ENCODE assay signal across 21 mouse cellular contexts in the genomic region with DNA sequence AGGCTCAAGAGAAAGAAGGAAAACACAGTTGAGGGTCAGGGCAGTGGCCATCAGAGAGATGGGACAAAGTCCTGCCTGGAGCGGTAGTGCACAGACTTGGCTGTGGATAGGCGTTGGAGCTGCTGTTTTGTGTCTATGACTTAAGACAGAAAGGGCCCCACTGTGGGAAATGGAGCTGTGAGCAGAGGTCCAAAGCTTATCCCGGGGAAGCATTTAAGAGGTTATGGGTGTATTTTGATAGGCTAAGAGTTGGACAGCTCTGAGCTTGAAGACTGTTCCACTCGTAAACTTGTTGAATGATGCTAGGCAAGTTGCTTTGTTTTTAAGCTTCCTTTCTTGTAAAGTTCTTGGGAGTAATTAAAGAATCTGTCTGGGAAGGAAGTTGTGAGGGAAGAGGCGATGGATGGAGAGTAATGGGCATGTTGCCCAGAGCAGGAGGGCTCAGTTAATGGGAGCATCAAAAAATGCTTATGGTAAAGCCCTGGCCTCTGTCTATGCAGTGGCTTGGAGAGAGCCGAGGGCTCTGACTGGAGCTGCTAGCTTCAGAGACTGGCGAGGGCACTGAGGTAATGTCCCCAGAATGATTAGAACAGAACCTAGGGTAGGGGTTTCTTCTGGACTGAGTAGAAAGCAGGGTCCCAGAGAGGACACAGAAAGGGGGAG. TPM values are rescaled to one million over a fixed set of nuclear protein-coding genes. Genes with fewer than 3 reads are reported as not detected.
DNase-seq lines count a peak whose midpoint lies in the region; ATAC-seq lines count a peak whose summit lies in the region.
"Had no signal": no experiment of that assay in that cellular context is flagged by ENCODE, and none has a peak within 500 bp of the region (broad histone marks: within the 10 kb centered on the region; RNA-seq: fewer than 3 reads in every experiment).

No protein-coding gene starts in this region.

- no peak overlapping the region for H3K4me2 ChIP-seq in kidney, embryonic 15.5 days
- H3K4me2 ChIP-seq in midbrain, embryonic 11.5 days, result no peak overlapping the region
- H3K4me2 ChIP-seq: heart, embryonic 11.5 days; limb, embryonic 12.5 days; neural tube, embryonic 15.5 days had no signal

- no peaks in the 10 kb centered on the region for H3K36me3 ChIP-seq in kidney, embryonic 15.5 days
- H3K36me3 ChIP-seq in midbrain, embryonic 11.5 days (ENCODE audit: control insufficient read depth, insufficient read depth, low read length), result no peaks in the 10 kb centered on the region
- H3K36me3 ChIP-seq in midbrain, embryonic 10.5 days, result no peaks in the 10 kb centered on the region
- H3K36me3 ChIP-seq: limb, embryonic 12.5 days; neural tube, embryonic 15.5 days had no signal

- ATAC-seq in kidney, embryonic 15.5 days (replicated peaks; ENCODE audit: low FRiP score), result peak; percentile 61
- ATAC-seq in midbrain, embryonic 11.5 days (ENCODE audit: low FRiP score), result no peak
- ATAC-seq: forebrain, embryonic 14.5 days; hindbrain, postnatal 0 days had no signal

- peaks cover 17% of the 10 kb centered on the region for H3K4me1 ChIP-seq in kidney, embryonic 15.5 days
- no peaks in the 10 kb centered on the region for H3K4me1 ChIP-seq in midbrain, embryonic 11.5 days (ENCODE audit: control insufficient read depth, insufficient read depth, low read length)
- H3K4me1 ChIP-seq in midbrain, embryonic 10.5 days, result no peaks in the 10 kb centered on the region
- H3K4me1 ChIP-seq: limb, embryonic 12.5 days; neural tube, embryonic 15.5 days had no signal

- no peak overlapping the region for H3K9ac ChIP-seq in kidney, embryonic 15.5 days
- no peak overlapping the region for H3K9ac ChIP-seq in midbrain, embryonic 11.5 days (ENCODE audit: low read length)
- H3K9ac ChIP-seq: limb, embryonic 12.5 days; liver, embryonic 14.5 days; neural tube, embryonic 15.5 days had no signal

- no peaks in the 10 kb centered on the region for H3K9me3 ChIP-seq in kidney, embryonic 15.5 days (replicated peaks)
- H3K9me3 ChIP-seq in midbrain, embryonic 11.5 days (ENCODE audit: control insufficient read depth, low read length), result no peaks in the 10 kb centered on the region
- no peaks in the 10 kb centered on the region for H3K9me3 ChIP-seq in midbrain, embryonic 10.5 days (replicated peaks)
- H3K9me3 ChIP-seq: limb, embryonic 12.5 days; neural tube, embryonic 15.5 days had no signal

- 52% methylated on average over 7 of the region's 7 CpGs for WGBS in kidney, embryonic 15.5 days
- 91% methylated on average over 7 of the region's 7 CpGs for WGBS in midbrain, embryonic 11.5 days
- 92% methylated on average over 7 of the region's 7 CpGs for WGBS in midbrain, embryonic 10.5 days

- peak; percentile 3 for DNase-seq in adrenal gland, postnatal 14 days
- no peak for DNase-seq in adrenal gland, postnatal 4 days (ENCODE audit: low spot score in 2 of 2)
- DNase-seq in kidney, adult 9 months, result no peak
- DNase-seq in midbrain, embryonic 11.5 days (ENCODE audit: low spot score, missing footprints), result peak; percentile 17
- DNase-seq in midbrain, embryonic 10.5 days (ENCODE audit: low spot score), result no peak
- no peak for DNase-seq in cerebellum, adult 11-12 months
- DNase-seq: adrenal gland, postnatal 10 days; heart, postnatal 14 days; right cerebral cortex, adult 18-20 months; right cerebral cortex, postnatal 4 days; thymus, adult 18-20 months; thymus, postnatal 36 days had no signal

- H3K4me3 ChIP-seq in kidney, embryonic 15.5 days (replicated peaks), result no peak overlapping the region
- no peak overlapping the region for H3K4me3 ChIP-seq in midbrain, embryonic 11.5 days (ENCODE audit: low read depth, low read length)
- no peak overlapping the region for H3K4me3 ChIP-seq in midbrain, embryonic 10.5 days
- H3K4me3 ChIP-seq: layer of hippocampus, adult 2 months; limb, embryonic 12.5 days; neural tube, embryonic 15.5 days had no signal

- H3K27me3 ChIP-seq in kidney, embryonic 15.5 days, result no peaks in the 10 kb centered on the region
- no peaks in the 10 kb centered on the region for H3K27me3 ChIP-seq in midbrain, embryonic 11.5 days (ENCODE audit: control insufficient read depth, insufficient read depth, low read length)
- H3K27me3 ChIP-seq in midbrain, embryonic 10.5 days (ENCODE audit: low read depth, poor library complexity, severe bottlenecking), result no peaks in the 10 kb centered on the region
- H3K27me3 ChIP-seq: limb, embryonic 12.5 days; neural tube, embryonic 15.5 days had no signal

- 0 out of 2 replicates have a peak overlapping the region, but pooled peaks have one; percentile 43 for H3K27ac ChIP-seq in kidney, embryonic 15.5 days
- no peak overlapping the region for H3K27ac ChIP-seq in midbrain, embryonic 11.5 days (ENCODE audit: low read depth, low read length)
- H3K27ac ChIP-seq in midbrain, embryonic 10.5 days (replicated peaks), result no peak overlapping the region
- H3K27ac ChIP-seq: hindbrain, postnatal 0 days; layer of hippocampus, adult 2 months; limb, embryonic 12.5 days; liver, embryonic 14.5 days; macrophage; neural tube, embryonic 15.5 days had no signal

RNA-seq across cellular contexts. Expression of gene Rab6b, which starts 39.9 kb away (rescaled TPM):
- total RNA-seq in adrenal gland, postnatal 14 days (2021), result 3.1 and 9.2 TPM in 2 replicates
- 10 to 100 TPM in 1 of 2 experiments, 1 to 10 TPM in 1; 8.6 to 19.0 TPM for total RNA-seq in adrenal gland, postnatal 4 days (2021)
- 5.2 and 5.3 TPM in 2 replicates for polyA plus RNA-seq in kidney, embryonic 15.5 days (2015; fragmentation: Nextera tagmentation; extraction: Ambion mirVana)
- 16.5 and 16.7 TPM in 2 replicates for polyA plus RNA-seq in midbrain, embryonic 11.5 days (2014; fragmentation: Nextera tagmentation; extraction: Ambion mirVana)
- polyA plus RNA-seq in midbrain, embryonic 10.5 days (2016; fragmentation: Nextera tagmentation; extraction: Ambion mirVana), result 12.3 and 19.9 TPM in 2 replicates

Comparison
In these comparisons a context has a peak if more than half of its experiments do, and no peak if none do; other contexts are left out.
1. DNase-seq: peak in adrenal gland, postnatal 14 days (single experiment) and midbrain, embryonic 11.5 days (single experiment); none in adrenal gland, postnatal 4 days (0 of 2), kidney, adult 9 months (single experiment), midbrain, embryonic 10.5 days (single experiment) and cerebellum, adult 11-12 months (single experiment).